Mouse (Mus musculus) intestine, embryonic 15.5 days (tissue): ENCODE results near the gene Ist1. TPM values are rescaled to one million over a fixed set of nuclear protein-coding genes. Genes with fewer than 3 reads are reported as not detected.

Source experiments
- ATAC-seq: fragments of 200-750 bp; cut with Nextera tagmentation; 2 replicates; pipeline ENCODE4 v1.8.0; 2017; ENCODE audit warnings: moderate TSS enrichment, moderate library complexity
- H3K27ac ChIP-seq: fragments of 300-500 bp; sonication (generic); 2 replicates; pipeline ENCODE4 v1.5.1; 2015; ENCODE audit warnings: mild to moderate bottlenecking, inconsistent platforms
- H3K27me3 ChIP-seq: fragments of 300-500 bp; sonication (generic); replicated peaks from 2 replicates; pipeline ENCODE4 v1.6.1; 2015; ENCODE audit warnings: inconsistent platforms
- H3K36me3 ChIP-seq: fragments of 300-500 bp; sonication (generic); 2 replicates; pipeline ENCODE4 v1.6.1; 2015; ENCODE audit warnings: inconsistent platforms
- H3K4me1 ChIP-seq: fragments of 300-500 bp; sonication (generic); replicated peaks from 2 replicates; pipeline ENCODE4 v1.6.1; 2015; ENCODE audit warnings: inconsistent platforms
- H3K4me2 ChIP-seq: fragments of 300-500 bp; sonication (generic); replicated peaks from 2 replicates; pipeline ENCODE4 v1.6.1; 2015; ENCODE audit warnings: mild to moderate bottlenecking, inconsistent platforms
- H3K4me3 ChIP-seq: fragments of 300-500 bp; sonication (generic); replicated peaks from 2 replicates; pipeline ENCODE4 v1.5.1; 2015; ENCODE audit warnings: inconsistent platforms
- H3K9ac ChIP-seq: fragments of 300-500 bp; sonication (generic); 2 replicates; pipeline ENCODE4 v1.6.1; 2015; ENCODE audit warnings: inconsistent platforms
- H3K9me3 ChIP-seq: fragments of 300-500 bp; sonication (generic); 2 replicates; pipeline ENCODE4 v1.6.1; 2016; ENCODE audit warnings: inconsistent platforms
- WGBS: fragments of 180-500 bp; shearing (Covaris S2); methylation state at CpG from one replicate; pipeline ENCODE4 v1.1.7; 2015; 5-methylcytosine and 5-hydroxymethylcytosine counted together
- polyA plus RNA-seq: library from polyadenylated mRNA; unstranded; fragments of >200 nt; fragmentation: Nextera tagmentation; extraction: Ambion mirVana; gene quantifications from 2 replicates; pipeline ENCODE4 v1.2.1, GENCODE M21; 2015

The Ist1 gene
- polyA plus RNA-seq, 1 experiment from 2014 or later = 128 TPM

GRCm38 (mm10) chr8:109706076-109706873 is 13.2 kb upstream of the Ist1 start:
- peak overlapping the region; percentile 95 for H3K4me3 ChIP-seq
- H3K27ac ChIP-seq = peak overlapping the region; percentile 93; the same call in 1 of the 2 replicates
- ATAC-seq = peak; percentile 50
- H3K4me2 ChIP-seq = peak overlapping the region; percentile 80
- peaks cover 19% of the 10 kb centered on the region for H3K4me1 ChIP-seq
- H3K36me3 ChIP-seq = peaks cover 9% of the 10 kb centered on the region; the same call in 1 of the 2 replicates
- H3K27me3 ChIP-seq = no peaks in the 10 kb centered on the region
- H3K9me3 ChIP-seq = no peaks in the 10 kb centered on the region
- H3K9ac ChIP-seq = peak overlapping the region; percentile 96
- WGBS = 2% methylated on average over 29 of the region's 30 CpGs

GRCm38 (mm10) chr8:109705320-109706075 is 12.4 kb upstream of the Ist1 start, which contains the start of gene Zfp821:
TSS of gene Zfp821 (plus strand) at chr8:109705546.
- H3K4me2 ChIP-seq = peak within 1 kb of the TSS; percentile 80
- peak within 1 kb of the TSS; percentile 93 for H3K27ac ChIP-seq
- H3K36me3 ChIP-seq = peaks cover 6% of the 10 kb centered on the region; the same call in 1 of the 2 replicates
- peak; percentile 96 for ATAC-seq
- under 1% methylated on average over 71 of the region's 100 CpGs for WGBS
- H3K9me3 ChIP-seq = no peaks in the 10 kb centered on the region
- H3K27me3 ChIP-seq = no peaks in the 10 kb centered on the region
- H3K4me3 ChIP-seq = peak within 1 kb of the TSS; percentile 95
- H3K4me1 ChIP-seq = peaks cover 19% of the 10 kb centered on the region
- peak within 1 kb of the TSS; percentile 96 for H3K9ac ChIP-seq

DNA sequence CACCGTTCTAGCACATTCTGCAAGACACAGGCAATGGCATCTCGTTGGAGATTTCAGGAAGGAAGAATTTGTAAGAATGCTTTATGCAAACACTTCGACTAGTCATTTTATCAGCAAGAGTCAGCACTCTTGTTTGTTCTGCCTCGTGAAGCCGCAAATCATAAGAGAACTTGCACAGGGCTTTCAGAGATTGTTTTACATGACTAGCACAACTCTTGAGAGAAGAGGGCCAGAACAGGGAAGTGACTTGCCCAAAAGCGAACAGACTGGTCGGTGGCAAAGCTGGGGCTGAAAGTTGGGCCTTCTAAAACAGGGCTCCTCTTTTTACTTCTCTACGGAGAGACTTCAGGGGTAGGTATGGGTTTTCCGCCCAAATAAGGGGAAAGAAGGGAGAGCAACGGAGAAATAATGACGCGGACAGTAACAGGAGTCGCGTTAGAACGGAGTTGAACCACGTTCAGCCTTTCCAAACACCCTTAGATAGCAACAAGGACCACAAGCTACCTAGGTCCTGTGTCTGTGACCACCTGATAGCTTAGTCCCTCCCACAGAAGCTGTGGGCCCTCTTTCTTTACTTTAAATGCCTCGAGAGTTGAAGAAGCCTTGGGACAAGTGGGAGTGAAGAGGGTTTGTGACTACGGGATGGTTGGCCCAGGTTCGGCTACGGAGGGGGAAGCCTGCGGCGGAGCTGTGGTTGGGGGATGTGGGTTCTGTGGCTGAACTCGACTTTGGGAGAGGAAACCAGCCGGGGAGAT is 11.7 kb upstream of the Ist1 start:
- 8% methylated on average over 24 of the region's 24 CpGs for WGBS

DNA sequence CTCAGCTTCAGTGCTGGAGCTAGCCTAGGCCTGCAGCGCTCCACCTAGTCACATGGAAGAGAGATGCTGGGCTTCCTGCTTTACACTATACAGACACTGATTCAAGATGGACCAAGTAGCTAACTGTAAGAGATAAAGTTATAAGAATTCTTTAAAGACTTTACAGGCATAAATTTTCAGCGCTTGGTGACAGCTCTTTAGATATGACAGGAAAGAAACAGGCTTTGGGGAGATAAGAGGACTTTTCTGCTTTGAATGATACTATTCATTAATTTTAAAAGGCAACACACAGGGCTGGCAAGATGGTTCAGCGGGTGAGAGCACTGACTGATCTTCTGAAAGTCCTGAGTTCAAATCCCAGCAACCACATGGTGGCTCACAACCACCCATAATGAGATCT is 5.4 kb upstream of the Ist1 start:
- H3K9ac ChIP-seq = no peak overlapping the region
- no peak overlapping the region for H3K4me2 ChIP-seq
- no peak for ATAC-seq
- no peaks in the 10 kb centered on the region for H3K27me3 ChIP-seq
- H3K9me3 ChIP-seq = no peaks in the 10 kb centered on the region
- no peaks in the 10 kb centered on the region for H3K4me1 ChIP-seq
- no peaks in the 10 kb centered on the region for H3K36me3 ChIP-seq
- 77% methylated on average over 3 of the region's 3 CpGs for WGBS
- no peak overlapping the region for H3K27ac ChIP-seq
- H3K4me3 ChIP-seq = no peak overlapping the region

More for the DNA sequence above, 11.7 kb upstream of the Ist1 start:
- Histone ChIP-seq H3K4me3 (peak overlapping the region; percentile 95), H3K4me1 (peaks cover 19% of the 10 kb centered on the region), H3K27me3 (no peaks in the 10 kb centered on the region), H3K9me3 (no peaks in the 10 kb centered on the region), H3K4me2 (peak overlapping the region; percentile 80), H3K9ac (peak overlapping the region; percentile 21; the same call in 1 of the 2 replicates), H3K27ac (peak overlapping the region; percentile 10; the same call in 1 of the 2 replicates), H3K36me3 (no peaks in the 10 kb centered on the region; the same call in 1 of the 2 replicates)
- ATAC-seq = peak; percentile 48

DNA sequence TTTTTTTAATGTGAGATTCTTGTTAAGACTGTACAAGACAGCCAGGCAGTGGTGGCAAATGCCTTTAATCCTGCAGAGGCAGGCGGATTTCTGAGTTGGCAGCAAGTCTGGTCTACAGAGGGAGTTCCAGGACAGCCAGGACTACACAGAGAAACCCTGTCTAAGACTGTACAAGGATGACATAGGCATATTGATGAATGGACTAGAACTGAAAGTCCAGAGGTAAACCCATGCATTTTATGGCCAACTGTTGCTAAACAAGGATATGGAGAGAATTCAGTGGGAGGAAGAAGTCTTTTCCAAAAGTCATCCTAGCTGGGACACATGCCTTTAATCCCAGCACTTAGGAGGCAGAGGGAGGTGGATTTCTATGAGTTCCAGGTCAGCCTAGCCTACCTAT is 4.7 kb upstream of the Ist1 start:
- no peak for ATAC-seq
- 78% methylated on average over 1 of the region's 1 CpGs for WGBS
- H3K27ac ChIP-seq = no peak overlapping the region
- no peaks in the 10 kb centered on the region for H3K36me3 ChIP-seq
- no peaks in the 10 kb centered on the region for H3K9me3 ChIP-seq
- H3K27me3 ChIP-seq = no peaks in the 10 kb centered on the region
- no peaks in the 10 kb centered on the region for H3K4me1 ChIP-seq
- no peak overlapping the region for H3K9ac ChIP-seq
- no peak overlapping the region for H3K4me3 ChIP-seq
- H3K4me2 ChIP-seq = no peak overlapping the region

GRCm38 (mm10) chr8:109694154-109694553 is 1.1 kb upstream of the Ist1 start:
- no peaks in the 10 kb centered on the region for H3K27me3 ChIP-seq
- no peak overlapping the region for H3K4me3 ChIP-seq
- no peak for ATAC-seq
- H3K9me3 ChIP-seq = no peaks in the 10 kb centered on the region
- 55% methylated on average over 6 of the region's 6 CpGs for WGBS
- H3K4me1 ChIP-seq = peaks cover 13% of the 10 kb centered on the region
- peak overlapping the region; percentile 71 for H3K4me2 ChIP-seq
- no peak overlapping the region for H3K27ac ChIP-seq
- H3K9ac ChIP-seq = no peak overlapping the region
- no peaks in the 10 kb centered on the region for H3K36me3 ChIP-seq

DNA sequence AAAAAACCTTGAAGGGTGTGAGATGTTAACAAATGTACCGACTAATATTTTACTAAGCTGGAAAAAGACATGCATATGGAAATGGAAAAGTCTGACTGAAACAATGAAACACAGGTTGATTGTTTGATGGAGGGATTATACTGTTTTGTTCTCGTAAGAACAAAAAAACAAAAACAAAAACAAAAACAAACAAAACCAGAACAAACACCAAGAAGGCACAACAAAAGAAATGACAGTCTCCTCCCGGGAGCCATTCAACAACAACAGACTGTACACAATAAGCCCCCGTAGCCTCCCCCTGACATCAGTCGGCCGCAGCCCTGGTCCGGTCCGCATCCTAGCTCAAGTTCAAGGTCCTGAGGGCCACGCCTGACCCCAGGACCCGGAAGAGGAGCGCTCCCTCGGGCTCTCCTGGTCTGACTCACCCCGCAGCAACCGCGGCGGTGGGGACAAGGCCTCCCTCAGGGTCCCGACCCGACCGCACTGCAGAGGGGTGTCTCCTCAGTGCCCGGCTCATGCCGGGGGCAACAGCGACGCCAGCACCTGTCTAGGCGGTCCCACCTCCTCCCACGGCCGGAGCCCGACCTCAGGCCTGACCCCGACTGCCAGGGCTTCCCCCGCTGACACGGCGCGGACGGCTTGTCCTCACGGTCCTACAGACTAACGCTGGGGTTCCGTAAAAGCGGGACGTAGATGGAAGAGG is 466 bp downstream of the Ist1 start:
- no peaks in the 10 kb centered on the region for H3K9me3 ChIP-seq
- H3K36me3 ChIP-seq = no peaks in the 10 kb centered on the region
- H3K9ac ChIP-seq = peak overlapping the region; percentile 93
- peak overlapping the region; percentile 74 for H3K27ac ChIP-seq
- peak; percentile 83 for ATAC-seq
- peak overlapping the region; percentile 63 for H3K4me2 ChIP-seq
- peak overlapping the region; percentile 93 for H3K4me3 ChIP-seq
- no peaks in the 10 kb centered on the region for H3K27me3 ChIP-seq
- H3K4me1 ChIP-seq = peaks cover 13% of the 10 kb centered on the region
- WGBS = under 1% methylated on average over 38 of the region's 38 CpGs

GRCm38 (mm10) chr8:109691769-109692168 is 1.3 kb downstream of the Ist1 start:
- Histone ChIP-seq H3K27me3 (no peaks in the 10 kb centered on the region), H3K4me1 (peaks cover 13% of the 10 kb centered on the region), H3K9me3 (no peaks in the 10 kb centered on the region), H3K4me3 (peak overlapping the region; percentile 93), H3K27ac (no peak overlapping the region), H3K9ac (peak overlapping the region; percentile 93; the same call in 1 of the 2 replicates), H3K36me3 (no peaks in the 10 kb centered on the region), H3K4me2 (peak overlapping the region; percentile 63)
- no peak for ATAC-seq
- WGBS = 55% methylated on average over 5 of the region's 5 CpGs

- H3K4me3 ChIP-seq = no peak overlapping the region
- ATAC-seq = no peak
- no peaks in the 10 kb centered on the region for H3K27me3 ChIP-seq
- peaks cover 13% of the 10 kb centered on the region for H3K4me1 ChIP-seq
- H3K36me3 ChIP-seq = peaks cover 11% of the 10 kb centered on the region; the same call in 1 of the 2 replicates
- 89% methylated on average over 5 of the region's 5 CpGs for WGBS
- no peak overlapping the region for H3K27ac ChIP-seq
- no peak overlapping the region for H3K9ac ChIP-seq
- H3K9me3 ChIP-seq = no peaks in the 10 kb centered on the region
- H3K4me2 ChIP-seq = no peak overlapping the region
Measured at GRCm38 (mm10) chr8:109687248-109687647, 5.8 kb downstream of the Ist1 start.

GRCm38 (mm10) chr8:109682120-109682519 is 10.9 kb downstream of the Ist1 start:
- no peak for ATAC-seq
- no peak overlapping the region for H3K27ac ChIP-seq
- 91% methylated on average over 5 of the region's 5 CpGs for WGBS
- H3K9ac ChIP-seq = no peak overlapping the region
- H3K4me2 ChIP-seq = no peak overlapping the region
- no peaks in the 10 kb centered on the region for H3K4me1 ChIP-seq
- peaks cover 47% of the 10 kb centered on the region for H3K36me3 ChIP-seq
- no peak overlapping the region for H3K4me3 ChIP-seq
- H3K9me3 ChIP-seq = no peaks in the 10 kb centered on the region
- H3K27me3 ChIP-seq = no peaks in the 10 kb centered on the region

DNA sequence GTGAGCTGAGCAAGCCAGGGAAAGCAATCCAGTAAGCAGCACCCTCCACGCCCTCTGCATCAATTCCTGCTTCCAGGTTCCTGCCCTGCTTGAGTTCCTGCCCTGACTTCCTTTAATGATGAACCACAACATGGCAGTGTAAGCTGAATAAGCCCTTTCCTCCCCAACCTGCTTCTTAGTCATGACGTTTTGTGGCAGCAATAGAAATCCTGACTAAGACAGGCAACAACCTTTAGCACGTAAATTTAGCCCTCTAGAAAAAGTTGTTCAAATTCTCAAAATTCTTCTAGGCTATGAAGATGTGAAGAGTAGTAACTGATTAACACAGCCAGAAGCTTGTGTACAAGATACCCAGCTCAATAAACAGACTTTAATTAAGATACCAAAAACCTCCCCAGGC is 11.5 kb downstream of the Ist1 start:
- WGBS = 72% methylated on average over 3 of the region's 3 CpGs
- no peak for ATAC-seq
- Histone ChIP-seq H3K4me1 (no peaks in the 10 kb centered on the region), H3K36me3 (peaks cover 51% of the 10 kb centered on the region), H3K9ac (no peak overlapping the region), H3K27ac (no peak overlapping the region), H3K27me3 (no peaks in the 10 kb centered on the region), H3K9me3 (no peaks in the 10 kb centered on the region), H3K4me3 (no peak overlapping the region), H3K4me2 (no peak overlapping the region)
